Mouse (Mus musculus) layer of hippocampus, adult 18-20 months (tissue): ENCODE results near the gene Nrp2. TPM values are rescaled to one million over a fixed set of nuclear protein-coding genes. Genes with fewer than 3 reads are reported as not detected.

Experiments
- DNase-seq, 2 experiments: peaks; one replicate each; pipeline ENCODE4 v3.0.0; 2022; ENCODE audit warnings: low spot score in 2 of 2
- total RNA-seq, 2 experiments: library from RNA; stranded (reverse); gene quantifications; 2 replicates each; pipeline ENCODE4 v1.2.3; 2021

Gene Nrp2
- total RNA-seq, 2 experiments from 2014 or later, result 54.1 to 56.3 TPM

DNA sequence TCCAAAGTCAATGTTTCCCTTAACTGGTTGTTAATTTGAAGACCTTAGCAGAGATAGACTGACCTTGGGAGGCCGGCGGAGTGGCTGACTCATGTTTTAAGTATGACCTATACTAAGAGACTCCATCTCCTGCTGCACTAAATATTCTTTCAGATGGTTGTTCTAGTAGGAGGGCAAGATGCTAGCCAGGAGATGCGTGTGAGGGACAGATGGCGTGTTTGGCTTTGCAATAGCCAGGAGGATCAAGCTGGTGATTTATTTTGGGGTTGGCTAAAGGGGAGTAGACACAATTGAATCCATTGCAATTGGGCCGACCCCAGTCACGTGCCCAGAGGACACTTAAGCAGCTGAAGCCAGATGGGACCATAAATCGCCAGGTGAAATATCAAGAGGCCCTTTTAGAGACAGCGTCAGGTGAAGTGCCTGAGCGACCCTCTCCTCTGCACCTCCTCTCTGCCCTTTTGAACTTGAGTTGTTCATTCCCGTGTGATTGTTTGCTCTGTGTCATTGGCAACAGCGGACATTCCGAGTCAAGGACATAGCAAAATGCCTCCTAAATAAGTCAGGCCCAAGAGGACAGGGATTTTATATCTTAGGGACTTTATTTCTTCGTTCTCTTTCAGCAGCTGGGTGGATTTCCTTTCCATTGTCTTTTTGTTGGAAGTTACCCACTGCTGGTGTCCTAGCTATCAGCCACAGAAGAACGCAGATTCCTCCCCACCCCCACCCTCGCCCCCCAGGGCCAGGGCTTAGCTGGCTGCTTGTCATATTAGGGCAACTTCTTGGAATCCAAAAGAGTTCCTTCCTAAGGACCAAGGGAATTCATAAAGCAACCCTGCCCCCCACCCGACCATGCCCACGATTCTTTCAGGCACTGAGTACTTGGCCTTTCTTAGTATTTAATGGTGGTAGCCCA, 74.5 kb downstream of the Nrp2 start:
- DNase-seq, result no peak

DNA sequence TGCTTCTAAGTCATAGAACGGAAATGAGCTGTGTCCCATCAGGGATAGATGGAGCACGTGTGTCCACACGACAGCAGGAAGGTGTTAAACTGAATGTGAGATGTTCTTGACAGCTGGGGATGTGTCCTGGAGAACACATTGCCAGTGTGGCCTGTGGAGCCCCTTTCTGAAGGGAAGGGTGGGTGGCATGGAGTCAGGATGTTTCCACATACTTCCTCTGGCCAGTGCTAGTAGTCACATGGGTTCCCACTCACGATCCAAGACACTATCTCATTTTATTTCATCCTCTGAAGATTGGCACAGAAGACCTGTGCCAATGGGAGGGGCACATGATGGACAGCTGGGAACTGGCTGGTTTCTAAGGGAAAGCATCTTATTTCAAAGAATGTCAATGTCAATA, 75.8 kb downstream of the Nrp2 start:
- DNase-seq, result no peak

DNA sequence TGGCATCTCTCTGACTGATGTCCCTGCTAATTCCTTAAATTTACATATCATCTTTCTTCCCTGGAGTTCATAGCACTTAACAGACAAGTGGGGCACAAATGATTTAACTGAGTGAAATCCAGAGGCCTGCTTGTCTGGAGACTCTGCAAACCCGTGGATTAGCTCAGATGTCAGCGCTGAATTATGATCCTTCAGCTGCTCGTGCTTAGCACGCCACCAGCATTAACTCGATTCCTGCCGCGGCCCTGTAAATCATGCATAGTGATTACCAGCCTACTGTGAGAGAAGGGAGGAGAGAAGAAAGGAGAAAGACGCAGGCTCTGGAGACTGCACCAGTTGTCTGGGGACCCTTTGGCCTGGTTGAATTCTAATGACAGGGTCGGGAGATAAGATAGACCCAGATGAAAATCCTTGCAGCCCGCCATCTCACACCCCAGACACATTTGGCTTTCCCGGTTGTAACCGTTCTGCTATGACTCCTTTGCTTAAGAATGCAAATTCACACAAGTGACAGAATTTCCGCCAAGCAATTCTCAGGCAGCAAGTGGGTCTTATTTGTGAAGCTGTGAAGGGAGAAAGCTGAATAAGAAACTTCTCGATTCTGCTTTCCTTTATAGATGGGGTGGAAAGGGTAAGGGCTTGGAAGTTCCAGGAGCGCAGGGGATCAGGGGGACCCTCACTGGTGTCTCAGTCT, 77.1 kb downstream of the Nrp2 start:
- no peak for DNase-seq

DNA sequence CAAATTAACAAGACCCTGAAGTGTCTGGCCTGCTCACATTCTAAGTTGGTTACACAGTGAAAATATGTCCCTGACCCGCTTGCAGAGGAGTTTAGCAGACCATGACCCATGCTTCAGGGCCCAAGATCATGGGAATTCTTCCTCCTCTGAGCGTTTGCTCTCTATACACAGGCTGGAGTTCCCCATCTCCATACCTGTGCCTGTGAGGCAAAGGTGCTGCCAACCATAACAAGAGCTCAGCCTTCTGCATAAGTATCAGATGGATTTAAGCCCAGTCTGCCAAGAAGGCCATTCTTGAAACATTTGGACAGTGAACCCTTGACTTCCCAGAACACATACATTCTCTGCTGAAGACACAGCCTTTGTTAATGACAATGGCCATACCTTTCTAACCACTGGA, 79.1 kb downstream of the Nrp2 start:
- DNase-seq, result no peak

DNA sequence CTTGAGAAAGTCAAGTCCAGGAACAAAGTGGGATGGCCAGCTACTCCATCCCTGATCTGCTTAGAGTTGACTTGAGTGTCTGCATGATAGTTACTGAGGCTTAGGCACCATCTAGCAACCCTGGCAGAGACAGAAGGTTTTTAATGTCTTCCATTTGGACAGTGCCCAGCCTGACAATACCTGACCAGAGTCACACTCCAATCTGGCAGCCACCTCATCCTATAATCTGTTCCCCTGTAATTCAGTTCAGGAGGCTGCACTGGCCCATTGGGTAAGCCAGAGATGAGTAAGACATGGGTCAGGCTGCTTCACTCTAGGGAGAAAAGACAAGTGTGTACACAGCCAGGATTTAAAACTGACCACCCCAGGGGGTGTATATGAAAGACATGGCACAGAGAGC, 79.5 kb downstream of the Nrp2 start:
- no peak for DNase-seq

DNA sequence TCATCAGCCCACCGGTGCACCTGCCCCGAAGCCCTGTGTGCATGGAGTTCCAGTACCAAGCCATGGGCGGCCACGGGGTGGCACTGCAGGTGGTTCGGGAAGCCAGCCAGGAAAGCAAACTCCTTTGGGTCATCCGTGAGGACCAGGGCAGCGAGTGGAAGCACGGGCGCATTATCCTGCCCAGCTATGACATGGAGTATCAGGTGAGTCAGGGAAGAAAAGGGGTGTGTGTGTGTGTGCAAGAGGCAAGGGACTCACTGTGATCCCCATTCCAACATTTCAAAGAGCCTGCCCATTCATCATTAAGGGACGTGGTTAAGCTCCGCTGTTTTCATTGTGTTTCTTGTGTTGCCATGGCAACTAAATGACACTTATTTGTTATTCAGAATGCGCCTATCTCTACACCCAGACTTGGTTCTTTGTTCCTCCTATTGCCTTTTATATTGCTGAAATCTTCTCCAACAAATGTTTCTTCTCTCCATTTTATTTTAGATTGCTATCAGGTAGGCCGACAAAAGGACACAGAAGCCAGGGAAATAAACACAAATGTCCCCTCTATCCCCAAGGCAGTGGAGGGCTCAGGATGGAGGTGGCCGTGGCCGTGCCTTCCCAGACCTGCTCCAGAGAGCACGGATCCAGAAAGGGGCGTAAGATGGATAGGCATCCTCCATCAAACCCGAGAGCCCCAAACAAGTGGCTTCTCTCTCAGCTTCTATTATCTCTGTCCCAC, 80.4 kb downstream of the Nrp2 start:
- no peak for DNase-seq

DNA sequence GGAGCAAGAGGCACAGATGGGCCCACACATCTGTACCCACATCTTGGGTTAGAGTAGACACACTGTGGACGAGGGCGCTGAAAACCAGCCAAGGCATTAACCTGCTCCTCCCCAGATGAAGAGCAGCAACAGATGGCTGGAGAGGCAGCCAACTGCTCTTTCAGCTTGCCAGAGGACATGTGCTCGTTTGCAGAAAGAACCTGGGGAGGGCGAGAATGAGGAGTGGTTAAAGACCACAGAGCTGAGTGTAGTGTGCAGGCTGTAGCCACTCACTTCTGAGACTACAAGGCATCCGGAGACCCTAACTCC, 81.0 kb downstream of the Nrp2 start:
- peak; percentile 61 to 77 for DNase-seq

DNA sequence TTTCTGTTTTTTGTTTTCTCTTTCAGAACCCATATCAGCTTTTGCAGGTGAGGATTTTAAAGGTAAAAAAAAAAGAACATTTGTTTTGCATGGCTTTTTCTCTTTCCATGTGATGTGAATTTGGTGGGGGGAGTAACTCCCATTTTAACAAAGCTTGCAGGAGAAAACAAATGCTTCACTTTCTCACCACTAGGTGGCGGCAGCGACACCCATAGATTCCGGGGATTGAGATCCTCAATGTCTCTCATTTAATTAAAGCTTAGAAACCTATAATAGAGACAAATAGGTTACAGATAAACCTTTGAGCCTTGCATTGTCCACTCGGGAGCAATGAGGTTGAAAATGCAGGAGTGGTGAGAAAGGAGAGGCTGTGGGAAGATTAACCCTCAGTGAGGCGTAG, 83.2 kb downstream of the Nrp2 start:
- DNase-seq, result peak; percentile 75 to 92

DNA sequence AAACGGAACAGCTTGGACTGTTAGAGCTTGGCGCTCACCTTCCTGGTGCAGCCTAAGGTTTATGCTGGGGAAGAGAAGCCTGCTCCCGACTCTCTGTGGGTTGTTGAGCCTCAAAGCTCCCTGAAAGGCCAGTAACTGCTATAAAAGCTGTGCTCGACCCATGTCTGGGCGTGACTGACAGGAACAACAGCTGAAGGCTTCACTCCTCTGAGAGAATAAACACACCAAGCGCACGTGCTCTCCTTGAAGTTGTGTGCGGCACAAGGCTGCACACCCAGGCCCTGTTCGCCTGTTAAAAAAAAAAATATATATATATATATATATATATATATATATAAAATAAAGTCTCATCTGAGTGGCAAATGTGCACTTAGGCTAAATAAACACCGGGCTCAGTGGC, 84.5 kb downstream of the Nrp2 start:
- no peak for DNase-seq

DNA sequence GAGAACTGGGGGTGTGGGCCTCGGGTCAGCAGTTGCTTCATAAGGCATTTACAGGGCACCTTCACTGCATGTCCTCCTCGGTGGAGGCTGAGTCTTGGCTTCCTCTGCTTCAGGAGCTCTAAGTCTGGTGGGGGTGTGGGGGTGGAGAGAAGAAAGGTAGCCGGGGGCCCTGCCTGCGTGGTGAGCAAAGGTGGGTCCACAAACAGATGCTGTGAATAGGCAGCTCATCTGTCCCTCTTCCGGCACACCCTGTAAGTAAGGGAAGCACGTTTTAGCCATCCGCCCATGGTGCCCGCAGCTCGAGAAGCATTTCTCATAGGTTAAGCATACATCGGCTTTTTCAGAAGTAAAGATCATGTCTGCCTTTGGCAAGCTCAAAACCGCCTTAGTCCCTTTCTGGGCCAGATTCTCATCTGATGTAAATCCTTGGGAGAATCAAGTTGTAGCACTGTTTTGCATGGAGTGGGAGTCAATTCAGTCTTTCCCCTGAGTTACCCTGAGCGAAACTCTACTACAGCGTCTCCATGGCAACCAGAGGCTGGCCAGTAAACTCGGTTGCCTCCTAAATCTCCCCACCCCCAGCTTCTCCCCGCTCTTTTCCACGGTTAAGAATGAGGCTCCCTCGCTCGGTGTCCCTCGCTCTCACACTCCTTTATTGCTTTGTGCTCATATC, 91.3 kb downstream of the Nrp2 start:
- peak; percentile 64 to 80 for DNase-seq

DNA sequence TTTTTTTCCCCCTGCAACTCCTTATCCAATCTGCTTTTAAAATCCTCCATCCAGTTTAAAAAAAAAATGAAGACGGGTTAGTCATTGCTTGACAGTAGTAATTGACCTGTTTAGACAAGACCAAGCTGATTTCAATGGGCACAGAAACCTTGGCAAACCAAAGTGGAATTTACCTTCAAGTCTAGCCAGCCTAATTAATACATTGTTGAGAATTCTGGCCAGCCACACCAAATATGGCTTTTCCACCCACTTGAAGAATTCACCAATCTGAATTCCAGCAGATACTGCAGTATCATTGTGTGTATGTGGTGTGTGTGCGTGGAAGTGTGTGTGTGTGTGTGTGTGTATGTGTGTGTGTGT, 91.8 kb downstream of the Nrp2 start:
- DNase-seq, result no peak

DNA sequence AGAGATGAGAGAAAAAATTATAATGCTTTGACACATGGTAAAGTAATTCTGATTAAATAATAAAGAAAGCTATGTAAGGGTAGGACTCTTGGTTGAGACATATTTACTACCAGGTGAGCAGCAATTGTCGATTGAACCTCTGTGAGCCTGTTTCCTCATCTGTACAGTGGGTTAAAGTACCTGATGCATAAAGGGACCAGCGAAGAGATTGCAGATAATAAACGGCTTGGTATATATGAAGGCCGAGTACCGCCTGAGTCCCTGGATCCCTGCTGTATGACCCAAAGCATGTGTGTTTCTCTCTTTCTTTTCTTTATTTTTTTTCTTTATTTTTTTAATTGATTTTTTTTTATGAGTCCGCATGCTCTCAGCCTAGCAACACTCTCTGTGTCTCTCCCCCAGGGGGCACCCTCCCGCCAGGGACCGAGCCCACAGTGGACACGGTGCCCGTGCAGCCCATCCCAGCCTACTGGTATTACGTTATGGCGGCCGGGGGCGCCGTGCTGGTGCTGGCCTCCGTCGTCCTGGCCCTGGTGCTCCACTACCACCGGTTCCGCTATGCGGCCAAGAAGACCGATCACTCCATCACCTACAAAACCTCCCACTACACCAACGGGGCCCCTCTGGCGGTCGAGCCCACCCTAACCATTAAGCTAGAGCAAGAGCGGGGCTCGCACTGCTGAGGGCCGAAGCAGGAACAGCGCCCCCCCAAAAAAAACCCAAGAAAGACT, 92.4 kb downstream of the Nrp2 start:
- DNase-seq, result no peak

DNA sequence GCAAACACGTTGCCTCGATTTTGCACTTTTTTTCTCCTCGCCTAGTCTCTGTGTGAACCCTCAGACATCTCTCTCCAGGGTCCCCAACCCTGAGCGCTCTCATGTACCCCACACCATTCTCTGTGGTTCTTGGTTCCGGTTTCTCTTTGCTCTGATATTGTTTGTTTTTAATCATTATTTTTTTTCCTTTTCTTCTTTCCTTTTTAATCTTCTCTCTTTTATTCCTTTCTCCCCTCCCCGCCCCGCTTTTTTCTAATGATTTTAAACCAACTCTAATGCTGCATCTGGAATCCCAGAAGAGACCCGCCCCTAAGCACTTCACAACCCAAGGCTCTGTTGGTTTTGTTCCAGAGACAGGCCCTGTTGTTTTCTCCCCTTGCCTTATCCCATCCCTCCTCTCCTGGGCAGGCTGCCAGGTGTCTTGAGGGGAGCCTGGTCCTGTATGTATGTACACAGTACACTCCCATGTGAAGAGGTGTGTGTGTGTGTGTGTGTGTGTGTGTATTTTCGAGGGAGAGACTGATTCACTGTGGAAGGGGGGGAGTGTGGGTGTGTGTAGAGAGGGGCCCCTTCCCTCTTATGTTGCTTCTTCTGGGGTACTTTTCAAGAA, 93.1 kb downstream of the Nrp2 start:
- DNase-seq, result no peak

DNA sequence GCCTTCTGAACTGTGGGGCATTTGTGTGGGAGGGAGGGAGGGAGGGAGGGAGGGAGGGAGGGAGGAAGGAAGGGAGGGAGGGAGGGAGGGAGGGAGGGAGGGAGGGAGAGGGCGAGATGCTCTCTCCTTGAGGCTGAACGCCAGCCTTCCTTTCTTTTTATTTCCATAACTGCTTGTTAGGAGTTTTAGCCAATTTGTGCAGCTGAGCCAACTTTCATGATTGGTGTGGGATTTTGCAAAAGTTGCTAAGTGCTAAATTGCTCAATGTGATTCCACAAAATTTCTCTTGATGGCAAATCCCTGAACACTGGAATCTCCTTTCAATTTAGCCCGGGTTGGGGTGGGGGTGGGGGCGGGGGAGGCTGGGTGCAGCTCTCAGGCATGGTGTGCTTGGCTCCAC, 96.3 kb downstream of the Nrp2 start:
- DNase-seq, result no peak

DNA sequence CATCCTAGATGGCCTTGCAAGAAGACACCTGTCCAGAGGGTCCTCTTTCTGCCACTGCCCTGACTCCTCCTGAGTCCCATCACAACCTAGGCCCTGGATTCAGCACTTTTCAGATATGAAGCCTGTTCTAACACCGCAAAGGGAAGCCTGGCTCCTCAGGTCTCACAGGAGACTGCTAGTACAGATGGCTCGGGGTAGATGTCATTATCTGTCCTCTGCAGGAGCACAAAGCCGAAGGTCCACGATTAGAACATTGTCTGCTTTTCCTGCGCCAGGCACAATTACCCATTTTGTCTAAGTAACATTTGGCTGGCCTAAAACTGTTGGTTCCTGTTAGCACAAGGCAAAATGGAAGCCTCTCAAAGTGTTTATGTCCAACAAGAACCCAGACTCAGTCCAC, 97.3 kb downstream of the Nrp2 start:
- no peak for DNase-seq

DNA sequence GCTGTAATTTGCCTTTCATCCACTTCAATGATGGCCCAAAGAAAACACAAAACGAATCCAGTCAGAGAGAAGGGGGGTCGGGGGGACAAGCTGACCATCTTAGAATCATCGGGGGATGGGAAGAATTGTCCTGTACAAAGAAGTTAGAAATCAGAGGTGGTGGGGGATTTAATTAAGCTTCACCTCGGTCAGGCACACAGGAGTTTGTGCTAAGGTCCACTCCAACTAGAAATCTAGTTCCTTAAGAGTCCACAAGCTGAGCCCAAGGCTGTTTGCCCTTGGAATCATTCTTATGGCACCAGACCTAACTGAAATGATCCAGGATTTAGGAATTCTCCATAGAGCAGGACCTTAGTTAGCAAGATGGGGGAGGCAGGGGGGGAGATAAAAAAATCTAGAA, 98.3 kb downstream of the Nrp2 start:
- DNase-seq, result no peak

DNA sequence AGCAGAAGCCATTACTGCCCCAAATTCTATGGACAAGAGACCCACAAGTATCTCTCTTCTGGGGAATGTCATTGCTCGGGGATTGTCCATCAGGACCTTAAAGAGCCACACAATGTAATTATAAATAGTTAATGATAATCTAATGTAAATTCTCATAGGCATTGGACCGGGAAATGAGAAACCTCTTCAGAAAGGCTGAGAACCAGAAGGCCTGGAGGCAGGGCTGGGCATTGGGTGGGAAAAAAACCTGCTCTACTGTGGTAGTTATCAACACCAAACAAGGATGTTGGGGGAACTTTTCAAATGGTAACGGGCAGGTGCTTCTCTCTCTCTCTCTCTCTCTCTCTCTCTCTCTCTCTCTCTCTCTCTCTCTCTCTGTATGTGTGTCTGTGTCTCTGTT, 98.8 kb downstream of the Nrp2 start:
- no peak for DNase-seq

DNA sequence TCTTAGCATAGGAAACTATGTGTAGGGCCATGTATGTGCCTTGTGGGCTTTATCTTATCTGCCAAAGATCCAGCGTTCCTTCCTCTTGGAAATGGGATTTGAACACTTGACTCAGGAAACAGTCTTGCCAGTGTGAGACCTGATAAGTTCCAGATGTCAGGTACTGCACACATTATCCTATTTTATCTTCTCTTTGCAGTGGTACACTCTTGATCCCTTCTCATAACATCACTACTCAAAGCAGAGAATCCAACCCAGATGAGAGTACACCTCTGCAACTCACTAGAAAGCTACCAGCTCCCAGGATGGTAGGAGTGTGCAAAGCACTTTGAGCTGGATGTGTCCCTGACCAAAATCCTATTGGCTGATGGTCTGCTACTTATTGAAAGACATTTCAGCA, 100.5 kb downstream of the Nrp2 start:
- DNase-seq, result no peak

DNA sequence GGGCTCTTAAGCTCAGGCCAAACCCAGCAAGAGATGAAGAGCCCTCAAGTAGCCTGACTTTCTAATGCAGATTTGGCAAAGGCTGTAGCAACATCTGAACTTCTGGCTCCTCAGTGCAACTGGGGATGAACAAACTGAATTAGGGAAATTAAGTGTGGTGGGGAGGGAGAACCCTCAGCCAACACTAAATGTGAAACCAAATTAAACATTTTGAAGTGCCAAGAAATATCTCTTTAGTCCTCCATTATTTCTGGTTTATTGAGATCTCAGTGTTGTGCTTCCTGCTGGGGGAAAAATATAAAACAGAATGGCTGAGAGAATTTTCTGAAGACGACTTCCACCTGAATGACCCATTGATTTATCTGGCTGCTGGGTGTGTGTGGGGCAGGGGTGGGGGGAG, 102.9 kb downstream of the Nrp2 start:
- no peak for DNase-seq

DNA sequence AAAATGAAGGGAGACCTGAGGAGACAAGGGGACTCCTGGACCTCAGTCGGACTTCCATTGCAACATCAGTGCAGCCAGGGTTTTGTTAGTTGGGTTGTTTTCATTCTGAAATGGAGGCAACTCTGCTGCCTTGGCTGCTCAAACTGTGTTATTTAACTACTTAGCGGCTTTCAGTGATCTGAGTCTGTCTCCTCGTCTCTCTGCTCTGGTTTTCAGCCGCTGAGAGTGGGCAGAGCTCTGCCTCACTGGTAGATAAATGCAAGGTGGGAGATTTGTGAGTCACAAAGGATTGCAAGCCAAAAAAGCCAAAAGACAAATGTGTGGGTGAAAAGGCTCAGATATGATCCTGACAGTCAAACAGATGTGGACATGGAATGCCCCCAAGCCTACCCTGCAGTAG, 105.3 kb downstream of the Nrp2 start:
- DNase-seq, result peak in 1 of 2 experiments; percentile 55
